Mouse (Mus musculus): ENCODE measurements around the gene Dennd5b. TPM values are rescaled to one million over a fixed set of nuclear protein-coding genes. Genes with fewer than 3 reads are reported as not detected.
"Not testable (repeated sequence)": the region's sequence is repeated elsewhere in the genome, so short reads cannot be mapped to it uniquely, and the experiment has no call there.

Gene Dennd5b
- polyA plus RNA-seq, 1 experiment from 2014 or later, result 7.5 TPM

DNA sequence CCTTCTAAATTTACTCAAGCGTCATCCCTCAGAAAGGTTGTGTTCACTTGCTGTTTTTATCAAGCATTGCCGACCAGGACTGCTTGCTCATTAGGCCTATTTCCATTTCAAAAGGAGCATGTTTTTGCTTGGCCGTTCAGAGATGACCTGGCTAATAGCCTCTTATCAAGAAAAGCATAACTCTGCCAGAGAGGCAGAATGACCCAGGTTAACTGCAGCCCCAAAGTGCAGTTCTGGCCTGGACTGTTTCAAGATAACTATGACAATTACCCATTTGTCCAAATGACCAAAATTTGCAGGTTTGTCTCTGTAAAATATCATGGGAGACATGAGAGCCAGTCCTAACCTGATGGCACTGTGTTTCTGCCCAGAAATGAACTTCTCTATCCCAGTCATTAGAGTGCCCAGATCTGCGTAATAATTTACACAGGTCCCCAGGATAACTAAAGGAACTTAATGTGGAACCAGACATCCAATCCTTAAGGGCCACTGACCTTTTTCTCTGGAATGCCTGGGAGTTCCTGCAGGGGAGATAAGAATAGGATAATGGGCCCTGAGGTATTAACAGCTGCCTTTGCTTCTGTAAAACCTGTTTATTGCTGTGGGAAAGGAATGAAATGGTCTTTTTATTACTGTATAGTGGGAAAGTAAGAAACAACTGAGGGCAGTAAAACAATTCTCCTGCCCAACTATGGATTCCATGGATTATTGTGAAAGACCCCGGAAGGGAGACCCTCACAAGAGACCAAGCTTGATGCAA is 33.1 kb upstream of the Dennd5b start:
- Histone ChIP-seq H3K27me3 (ENCODE audit: control insufficient read depth, insufficient read depth, low read length) (no peaks in the 10 kb centered on the region), H3K9me3 (ENCODE audit: control insufficient read depth, low read length) (no peaks in the 10 kb centered on the region), H3K36me3 (ENCODE audit: control insufficient read depth, insufficient read depth, low read length) (no peaks in the 10 kb centered on the region), H3K4me2 (ENCODE audit: low read depth, severe bottlenecking) (no peak overlapping the region), H3K4me3 (ENCODE audit: low read depth, low read length) (no peak overlapping the region), H3K27ac (replicated peaks; ENCODE audit: low read depth, low read length) (no peak overlapping the region), H3K9ac (ENCODE audit: low read length) (no peak overlapping the region), H3K4me1 (ENCODE audit: control insufficient read depth, insufficient read depth, low read length) (no peaks in the 10 kb centered on the region)
- ATAC-seq (ENCODE audit: insufficient number of reproducible peaks, low FRiP score, low TSS enrichment, low read depth), result no peak
- no peak for DNase-seq (ENCODE audit: low spot score)
- 5% methylated on average over 5 of the region's 5 CpGs for WGBS

GRCm38 (mm10) chr6:149132311-149133077 is 31.0 kb upstream of the Dennd5b start:
- 29% methylated on average over 5 of the region's 5 CpGs for WGBS
- Histone ChIP-seq H3K9me3 (ENCODE audit: control insufficient read depth, low read length) (no peaks in the 10 kb centered on the region), H3K4me2 (ENCODE audit: low read depth, severe bottlenecking) (no peak overlapping the region), H3K27me3 (ENCODE audit: control insufficient read depth, insufficient read depth, low read length) (no peaks in the 10 kb centered on the region), H3K4me1 (ENCODE audit: control insufficient read depth, insufficient read depth, low read length) (no peaks in the 10 kb centered on the region), H3K36me3 (ENCODE audit: control insufficient read depth, insufficient read depth, low read length) (no peaks in the 10 kb centered on the region), H3K4me3 (ENCODE audit: low read depth, low read length) (no peak overlapping the region), H3K27ac (replicated peaks; ENCODE audit: low read depth, low read length) (no peak overlapping the region), H3K9ac (ENCODE audit: low read length) (no peak overlapping the region)
- no peak for ATAC-seq (ENCODE audit: insufficient number of reproducible peaks, low FRiP score, low TSS enrichment, low read depth)
- peak; percentile 61 for DNase-seq (ENCODE audit: low spot score)

DNA sequence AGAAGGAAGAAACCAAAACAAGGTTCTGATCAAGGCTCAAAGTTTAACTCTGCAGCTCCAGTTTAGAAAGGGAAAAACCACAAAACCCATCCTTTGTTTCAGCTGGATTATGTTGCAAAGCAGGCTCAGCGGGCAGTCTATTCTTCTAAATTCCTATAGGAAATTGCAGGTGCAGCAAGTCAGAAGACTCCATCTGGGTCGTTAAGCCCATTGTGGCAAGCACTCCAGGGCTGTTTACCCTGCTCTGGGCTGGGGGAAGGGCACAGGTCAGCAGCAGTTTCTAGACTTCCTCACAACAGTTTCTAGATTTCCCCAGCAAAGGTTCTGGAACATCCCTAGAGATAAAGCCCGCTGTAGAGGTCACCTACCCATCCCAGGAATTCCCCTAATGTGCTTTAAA is 29.6 kb upstream of the Dennd5b start:
- DNase-seq (ENCODE audit: low spot score), result no peak
- Histone ChIP-seq H3K9ac (ENCODE audit: low read length) (no peak overlapping the region), H3K27me3 (ENCODE audit: control insufficient read depth, insufficient read depth, low read length) (no peaks in the 10 kb centered on the region), H3K9me3 (ENCODE audit: control insufficient read depth, low read length) (no peaks in the 10 kb centered on the region), H3K4me1 (ENCODE audit: control insufficient read depth, insufficient read depth, low read length) (no peaks in the 10 kb centered on the region), H3K4me2 (ENCODE audit: low read depth, severe bottlenecking) (no peak overlapping the region), H3K4me3 (ENCODE audit: low read depth, low read length) (no peak overlapping the region), H3K27ac (replicated peaks; ENCODE audit: low read depth, low read length) (no peak overlapping the region), H3K36me3 (ENCODE audit: control insufficient read depth, insufficient read depth, low read length) (no peaks in the 10 kb centered on the region)
- no peak for ATAC-seq (ENCODE audit: insufficient number of reproducible peaks, low FRiP score, low TSS enrichment, low read depth)
- WGBS, result 40% methylated on average over 3 of the region's 3 CpGs

DNA sequence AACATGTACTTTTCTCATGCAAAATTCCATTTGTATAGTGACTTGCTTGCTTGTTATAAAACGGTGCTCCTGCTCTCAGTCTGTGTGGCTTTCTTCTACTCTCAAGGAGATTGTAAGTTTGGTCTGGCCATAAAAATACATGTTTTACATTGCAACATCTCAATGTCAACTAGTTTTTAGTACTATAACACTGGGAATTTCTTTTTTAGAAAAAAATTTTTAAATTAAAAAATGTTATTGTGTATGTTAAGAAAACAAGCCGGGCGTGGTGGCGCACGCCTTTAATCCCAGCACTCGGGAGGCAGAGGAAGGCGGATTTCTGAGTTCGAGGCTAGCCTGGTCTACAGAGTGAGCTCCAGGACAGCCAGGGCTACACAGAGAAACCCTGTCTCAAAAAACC is 28.4 kb upstream of the Dennd5b start, which contains the start of gene Gm10203:
Gm10203 (plus strand) TSS at position 301 of the 400 bp plus-strand sequence.
- not testable (repeated sequence) for ATAC-seq (ENCODE audit: insufficient number of reproducible peaks, low FRiP score, low TSS enrichment, low read depth); H3K36me3 ChIP-seq (ENCODE audit: control insufficient read depth, insufficient read depth, low read length); H3K9ac ChIP-seq (ENCODE audit: low read length); H3K4me2 ChIP-seq (ENCODE audit: low read depth, severe bottlenecking); H3K4me1 ChIP-seq (ENCODE audit: control insufficient read depth, insufficient read depth, low read length); H3K27me3 ChIP-seq (ENCODE audit: control insufficient read depth, insufficient read depth, low read length); H3K4me3 ChIP-seq (ENCODE audit: low read depth, low read length); DNase-seq (ENCODE audit: low spot score); H3K27ac ChIP-seq (replicated peaks; ENCODE audit: low read depth, low read length); H3K9me3 ChIP-seq (ENCODE audit: control insufficient read depth, low read length)
- 89% methylated on average over 8 of the region's 8 CpGs for WGBS

DNA sequence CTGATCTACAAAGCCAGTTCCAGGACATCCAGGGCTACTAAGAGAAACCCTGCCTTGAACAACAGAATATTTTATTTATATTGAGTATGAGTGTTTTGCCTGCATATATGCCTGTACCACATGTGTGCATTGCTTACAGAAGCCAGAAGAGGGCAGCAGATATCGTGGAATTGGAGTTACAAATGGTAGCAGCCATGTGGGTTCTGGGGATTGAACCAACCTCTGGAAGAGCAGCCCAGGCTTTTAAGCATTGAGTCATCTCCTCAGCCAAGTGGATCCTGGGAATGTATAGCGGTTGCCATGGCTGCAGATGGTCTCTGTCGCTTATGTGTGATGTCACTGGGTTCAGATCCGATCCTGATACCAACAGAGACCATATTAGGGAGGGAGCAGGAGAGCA is 25.2 kb upstream of the Dennd5b start:
- H3K4me2 ChIP-seq (ENCODE audit: low read depth, severe bottlenecking), result no peak overlapping the region
- H3K27me3 ChIP-seq (ENCODE audit: control insufficient read depth, insufficient read depth, low read length), result no peaks in the 10 kb centered on the region
- H3K9me3 ChIP-seq (ENCODE audit: control insufficient read depth, low read length), result no peaks in the 10 kb centered on the region
- WGBS, result 76% methylated on average over 4 of the region's 4 CpGs
- H3K4me1 ChIP-seq (ENCODE audit: control insufficient read depth, insufficient read depth, low read length), result no peaks in the 10 kb centered on the region
- no peak overlapping the region for H3K9ac ChIP-seq (ENCODE audit: low read length)
- no peak for ATAC-seq (ENCODE audit: insufficient number of reproducible peaks, low FRiP score, low TSS enrichment, low read depth)
- peak; percentile 44 for DNase-seq (ENCODE audit: low spot score)
- no peaks in the 10 kb centered on the region for H3K36me3 ChIP-seq (ENCODE audit: control insufficient read depth, insufficient read depth, low read length)
- H3K27ac ChIP-seq (replicated peaks; ENCODE audit: low read depth, low read length), result no peak overlapping the region
- H3K4me3 ChIP-seq (ENCODE audit: low read depth, low read length), result no peak overlapping the region

- Histone ChIP-seq H3K4me1 (ENCODE audit: control insufficient read depth, insufficient read depth, low read length) (no peaks in the 10 kb centered on the region), H3K27ac (replicated peaks; ENCODE audit: low read depth, low read length) (no peak overlapping the region), H3K4me3 (ENCODE audit: low read depth, low read length) (no peak overlapping the region), H3K36me3 (ENCODE audit: control insufficient read depth, insufficient read depth, low read length) (no peaks in the 10 kb centered on the region), H3K27me3 (ENCODE audit: control insufficient read depth, insufficient read depth, low read length) (no peaks in the 10 kb centered on the region), H3K4me2 (ENCODE audit: low read depth, severe bottlenecking) (no peak overlapping the region), H3K9me3 (ENCODE audit: control insufficient read depth, low read length) (no peaks in the 10 kb centered on the region), H3K9ac (ENCODE audit: low read length) (no peak overlapping the region)
- ATAC-seq (ENCODE audit: insufficient number of reproducible peaks, low FRiP score, low TSS enrichment, low read depth) (no peak), DNase-seq (ENCODE audit: low spot score) (no peak)
- WGBS, result 85% methylated on average over 3 of the region's 3 CpGs
Measured at GRCm38 (mm10) chr6:149123042-149123441, 21.6 kb upstream of the Dennd5b start.

GRCm38 (mm10) chr6:149119853-149120252 is 18.4 kb upstream of the Dennd5b start:
- no peaks in the 10 kb centered on the region for H3K9me3 ChIP-seq (ENCODE audit: control insufficient read depth, low read length)
- ATAC-seq (ENCODE audit: insufficient number of reproducible peaks, low FRiP score, low TSS enrichment, low read depth) (no peak), DNase-seq (ENCODE audit: low spot score) (peak; percentile 46)
- H3K4me3 ChIP-seq (ENCODE audit: low read depth, low read length), result no peak overlapping the region
- H3K4me2 ChIP-seq (ENCODE audit: low read depth, severe bottlenecking), result no peak overlapping the region
- no peak overlapping the region for H3K27ac ChIP-seq (replicated peaks; ENCODE audit: low read depth, low read length)
- H3K36me3 ChIP-seq (ENCODE audit: control insufficient read depth, insufficient read depth, low read length), result no peaks in the 10 kb centered on the region
- WGBS, result 43% methylated on average over 2 of the region's 2 CpGs
- no peaks in the 10 kb centered on the region for H3K27me3 ChIP-seq (ENCODE audit: control insufficient read depth, insufficient read depth, low read length)
- no peak overlapping the region for H3K9ac ChIP-seq (ENCODE audit: low read length)
- H3K4me1 ChIP-seq (ENCODE audit: control insufficient read depth, insufficient read depth, low read length), result no peaks in the 10 kb centered on the region

DNA sequence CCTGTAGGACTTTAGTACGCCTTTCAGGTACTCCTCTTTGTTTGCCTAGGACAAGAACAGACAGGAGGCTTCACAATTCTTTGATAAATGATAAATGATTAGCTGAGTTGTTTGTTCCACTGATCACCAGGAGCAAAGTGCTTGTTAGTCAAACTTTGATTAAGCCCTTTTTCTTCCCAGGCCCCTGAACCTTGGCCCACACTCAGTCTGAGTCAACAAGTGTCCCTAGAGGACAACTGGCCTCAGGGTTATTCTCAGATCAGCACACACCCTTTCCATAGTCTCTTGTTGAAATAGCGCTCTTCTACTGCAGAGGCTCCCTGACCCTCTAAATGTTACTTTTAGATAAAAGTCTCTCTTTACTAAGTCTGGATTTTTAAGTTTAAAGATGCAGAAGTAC is 17.5 kb upstream of the Dennd5b start:
- H3K9ac ChIP-seq (ENCODE audit: low read length), result no peak overlapping the region
- WGBS, result 70% methylated on average over 2 of the region's 2 CpGs
- ATAC-seq (ENCODE audit: insufficient number of reproducible peaks, low FRiP score, low TSS enrichment, low read depth) (no peak), DNase-seq (ENCODE audit: low spot score) (no peak)
- no peak overlapping the region for H3K4me2 ChIP-seq (ENCODE audit: low read depth, severe bottlenecking)
- no peaks in the 10 kb centered on the region for H3K4me1 ChIP-seq (ENCODE audit: control insufficient read depth, insufficient read depth, low read length)
- H3K27me3 ChIP-seq (ENCODE audit: control insufficient read depth, insufficient read depth, low read length), result no peaks in the 10 kb centered on the region
- no peak overlapping the region for H3K27ac ChIP-seq (replicated peaks; ENCODE audit: low read depth, low read length)
- H3K36me3 ChIP-seq (ENCODE audit: control insufficient read depth, insufficient read depth, low read length), result no peaks in the 10 kb centered on the region
- no peak overlapping the region for H3K4me3 ChIP-seq (ENCODE audit: low read depth, low read length)
- no peaks in the 10 kb centered on the region for H3K9me3 ChIP-seq (ENCODE audit: control insufficient read depth, low read length)
